Mouse (Mus musculus): ENCODE data around the gene Ptpn3.

The Ptpn3 gene

DNA sequence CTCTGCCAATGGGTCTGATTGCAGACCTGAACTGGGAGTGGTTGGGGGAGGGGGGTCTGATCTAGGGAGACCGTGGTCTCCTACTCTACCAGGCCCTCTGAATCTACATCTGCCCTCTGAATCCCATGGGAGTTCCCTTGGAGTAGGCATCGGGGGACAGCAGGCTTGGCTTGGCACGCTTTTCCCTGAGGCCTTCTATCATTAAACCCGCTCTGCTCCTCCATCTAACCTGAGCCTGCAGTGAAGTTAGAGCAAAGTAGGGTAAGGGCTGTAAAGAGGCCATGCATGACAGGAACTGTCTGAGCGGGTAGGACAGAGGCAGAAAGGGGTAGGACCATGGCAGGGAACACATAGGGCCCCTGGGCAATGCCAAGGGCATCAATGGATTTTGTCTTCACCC, 9.0 kb downstream of the Ptpn3 start:
- H3K4me3 ChIP-seq (replicated peaks; ENCODE audit: low read length): no peak overlapping the region
- no peak for TF ChIP-seq CTCF (conservative IDR thresholded peaks at IDR 0.05; ENCODE audit: low read length)
- TF ChIP-seq POU5F1 (IDR thresholded peaks at IDR 0.05; ENCODE audit: borderline replicate concordance, low read length): no peak
- no peak for TF ChIP-seq NANOG (IDR thresholded peaks at IDR 0.05; ENCODE audit: borderline replicate concordance, low read length)
- 0 out of 2 replicates have a peak, but pooled peaks cover 1% of the 10 kb centered on the region for H3K27me3 ChIP-seq (ENCODE audit: insufficient read depth, low read length)
- peaks cover 23% of the 10 kb centered on the region for H3K36me3 ChIP-seq (ENCODE audit: insufficient read depth, low read length)
- peaks cover 90% of the 10 kb centered on the region for H3K4me1 ChIP-seq (replicated peaks; ENCODE audit: low read depth, low read length)
- H3K9me3 ChIP-seq (ENCODE audit: low read length): no peaks in the 10 kb centered on the region

DNA sequence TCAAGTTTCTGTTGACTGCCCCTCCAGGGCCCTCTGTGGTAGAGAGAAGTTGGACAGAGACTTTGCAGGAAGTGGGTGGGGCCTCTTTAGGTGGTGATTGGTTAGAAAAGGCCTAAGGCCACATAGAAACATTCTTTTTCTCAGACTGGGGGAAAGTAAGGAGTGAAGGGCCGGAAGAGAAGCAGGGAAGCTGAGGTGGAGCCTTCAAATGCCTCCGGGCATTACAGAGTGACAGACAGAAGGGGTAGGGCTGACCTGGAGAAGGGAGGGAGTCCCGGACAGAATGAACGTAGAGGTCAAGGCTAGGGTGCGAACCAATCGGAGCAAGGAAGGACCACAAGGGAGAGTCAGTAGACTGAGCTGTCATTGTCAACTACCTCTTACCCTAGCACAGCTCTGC, 11.6 kb downstream of the Ptpn3 start:
- Histone ChIP-seq H3K36me3 (ENCODE audit: insufficient read depth, low read length) (peaks cover 7% of the 10 kb centered on the region; the same call in 1 of the 2 replicates), H3K9me3 (ENCODE audit: low read length) (no peaks in the 10 kb centered on the region), H3K4me1 (replicated peaks; ENCODE audit: low read depth, low read length) (peaks cover 81% of the 10 kb centered on the region), H3K4me3 (replicated peaks; ENCODE audit: low read length) (peak overlapping the region; percentile 43), H3K27me3 (ENCODE audit: insufficient read depth, low read length) (no peaks in the 10 kb centered on the region)
- TF ChIP-seq NANOG (IDR thresholded peaks at IDR 0.05; ENCODE audit: borderline replicate concordance, low read length) (no peak), CTCF (conservative IDR thresholded peaks at IDR 0.05; ENCODE audit: low read length) (no peak), POU5F1 (IDR thresholded peaks at IDR 0.05; ENCODE audit: borderline replicate concordance, low read length) (no peak)

DNA sequence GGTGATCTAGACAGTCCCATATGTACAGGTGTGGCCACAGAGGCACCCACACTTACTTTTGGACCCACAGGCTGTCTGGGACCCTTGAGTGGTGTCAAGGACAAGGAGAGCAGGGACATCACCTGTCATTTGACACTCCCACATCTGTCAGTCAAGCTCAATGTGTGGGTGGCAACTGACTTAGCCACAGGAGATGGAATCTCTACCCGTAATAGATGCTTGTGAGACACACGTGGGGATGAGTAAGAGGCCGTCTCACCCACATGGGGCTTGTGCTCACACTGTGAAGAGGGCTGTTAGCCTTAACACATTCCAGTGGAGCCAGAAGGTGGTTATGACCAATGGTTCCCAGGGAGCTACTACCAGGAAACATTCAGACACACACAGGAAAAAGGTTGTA, 13.8 kb downstream of the Ptpn3 start:
- Histone ChIP-seq H3K9me3 (ENCODE audit: low read length) (no peaks in the 10 kb centered on the region), H3K4me1 (replicated peaks; ENCODE audit: low read depth, low read length) (peaks cover 86% of the 10 kb centered on the region), H3K27me3 (ENCODE audit: insufficient read depth, low read length) (no peaks in the 10 kb centered on the region), H3K36me3 (ENCODE audit: insufficient read depth, low read length) (peaks cover 11% of the 10 kb centered on the region; the same call in 1 of the 2 replicates), H3K4me3 (replicated peaks; ENCODE audit: low read length) (no peak overlapping the region)
- TF ChIP-seq NANOG (IDR thresholded peaks at IDR 0.05; ENCODE audit: borderline replicate concordance, low read length): no peak

DNA sequence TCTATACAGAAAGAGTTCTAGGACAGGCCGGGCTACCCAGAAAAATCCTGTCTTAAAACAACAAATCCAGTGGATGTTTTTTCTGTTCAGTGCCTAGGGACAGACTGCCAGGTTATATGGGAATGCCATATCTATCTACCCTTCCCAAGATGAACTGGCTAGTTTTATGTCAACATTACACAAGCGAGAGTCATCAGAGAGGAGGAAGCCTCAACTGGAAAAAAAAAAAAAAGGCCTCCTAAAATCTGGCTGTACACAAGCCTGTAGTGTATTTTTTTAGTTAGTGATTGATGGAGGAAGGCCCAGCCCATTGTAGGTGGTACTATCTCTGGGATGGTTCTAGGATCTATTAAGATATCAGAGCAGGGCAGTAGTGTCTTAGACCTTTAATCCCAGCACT, 16.4 kb downstream of the Ptpn3 start:
- Histone ChIP-seq H3K27me3 (ENCODE audit: insufficient read depth, low read length) (no peaks in the 10 kb centered on the region), H3K4me1 (replicated peaks; ENCODE audit: low read depth, low read length) (peaks cover 91% of the 10 kb centered on the region), H3K36me3 (ENCODE audit: insufficient read depth, low read length) (0 out of 2 replicates have a peak, but pooled peaks cover 11% of the 10 kb centered on the region), H3K4me3 (replicated peaks; ENCODE audit: low read length) (no peak overlapping the region), H3K9me3 (ENCODE audit: low read length) (no peaks in the 10 kb centered on the region)
- TF ChIP-seq NANOG (IDR thresholded peaks at IDR 0.05; ENCODE audit: borderline replicate concordance, low read length): no peak
- TF ChIP-seq CTCF (conservative IDR thresholded peaks at IDR 0.05; ENCODE audit: low read length): no peak
- TF ChIP-seq POU5F1 (IDR thresholded peaks at IDR 0.05; ENCODE audit: borderline replicate concordance, low read length): no peak

DNA sequence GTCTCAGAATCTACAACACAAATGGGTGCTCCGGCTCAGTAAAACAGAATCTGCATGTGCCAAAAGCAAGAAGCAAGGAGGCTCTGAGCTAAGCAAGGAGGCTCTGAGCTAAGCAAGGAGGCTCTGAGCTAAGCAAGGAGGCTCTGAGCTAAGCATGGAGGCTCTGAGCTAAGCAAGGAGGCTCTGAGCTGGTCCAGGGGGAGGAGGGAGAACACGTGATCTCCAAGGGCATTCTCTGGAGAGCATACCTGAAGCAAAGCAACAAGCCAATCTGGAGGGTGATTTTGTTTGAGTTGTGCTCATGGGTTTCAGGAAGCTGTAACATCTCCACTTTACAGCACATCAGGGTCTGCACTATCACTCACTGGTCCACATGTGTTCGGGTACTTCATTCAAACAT, 18.4 kb downstream of the Ptpn3 start:
- Histone ChIP-seq H3K4me1 (replicated peaks; ENCODE audit: low read depth, low read length) (peaks cover 90% of the 10 kb centered on the region), H3K27me3 (ENCODE audit: insufficient read depth, low read length) (no peaks in the 10 kb centered on the region), H3K9me3 (ENCODE audit: low read length) (no peaks in the 10 kb centered on the region), H3K4me3 (replicated peaks; ENCODE audit: low read length) (no peak overlapping the region), H3K36me3 (ENCODE audit: insufficient read depth, low read length) (0 out of 2 replicates have a peak, but pooled peaks cover 11% of the 10 kb centered on the region)
- no peak for TF ChIP-seq CTCF (conservative IDR thresholded peaks at IDR 0.05; ENCODE audit: low read length)
- no peak for TF ChIP-seq POU5F1 (IDR thresholded peaks at IDR 0.05; ENCODE audit: borderline replicate concordance, low read length)
- TF ChIP-seq NANOG (IDR thresholded peaks at IDR 0.05; ENCODE audit: borderline replicate concordance, low read length): no peak

DNA sequence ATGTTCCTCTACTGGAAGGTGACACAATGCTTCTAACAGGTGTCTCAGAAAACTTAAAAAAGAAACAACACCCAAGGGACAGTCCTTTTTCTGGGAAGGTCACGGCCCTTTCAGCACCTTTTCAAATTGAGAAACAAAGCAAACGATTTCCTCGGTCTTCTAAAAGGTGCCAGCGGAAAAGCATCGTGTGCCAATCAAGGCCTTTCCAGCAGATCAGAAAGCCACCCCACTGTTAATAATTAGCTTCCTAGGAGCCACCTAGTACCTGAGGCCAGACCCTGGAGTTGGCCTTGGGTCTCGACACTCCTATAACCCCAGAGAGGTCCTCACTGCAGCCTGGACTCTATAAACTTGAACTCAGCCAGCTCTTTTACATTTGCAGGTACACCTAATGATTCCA, 19.0 kb downstream of the Ptpn3 start:
- TF ChIP-seq NANOG (IDR thresholded peaks at IDR 0.05; ENCODE audit: borderline replicate concordance, low read length) (peak; percentile 73), CTCF (conservative IDR thresholded peaks at IDR 0.05; ENCODE audit: low read length) (no peak)
- Histone ChIP-seq H3K9me3 (ENCODE audit: low read length) (no peaks in the 10 kb centered on the region), H3K27me3 (ENCODE audit: insufficient read depth, low read length) (no peaks in the 10 kb centered on the region), H3K36me3 (ENCODE audit: insufficient read depth, low read length) (0 out of 2 replicates have a peak, but pooled peaks cover 11% of the 10 kb centered on the region), H3K4me1 (replicated peaks; ENCODE audit: low read depth, low read length) (peaks cover 90% of the 10 kb centered on the region), H3K4me3 (replicated peaks; ENCODE audit: low read length) (no peak overlapping the region)

DNA sequence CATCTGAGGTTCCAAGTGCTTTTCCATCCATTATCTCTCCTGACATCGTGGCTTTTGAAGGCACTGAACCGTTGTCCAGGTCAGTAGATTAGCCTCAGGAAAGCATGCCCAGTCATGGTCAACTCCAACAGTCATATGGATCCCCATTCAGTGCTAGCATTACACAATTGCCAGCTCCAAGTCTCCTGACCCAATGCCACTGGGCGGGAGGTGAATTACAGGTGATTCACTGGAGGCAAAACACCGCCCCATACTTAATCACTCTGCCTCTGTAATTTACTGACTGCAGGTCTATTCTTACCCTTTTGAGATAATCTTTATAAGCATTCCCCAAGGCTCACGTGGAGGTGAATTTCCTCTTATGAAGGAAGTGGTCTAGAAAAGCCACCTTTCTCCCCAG, 19.5 kb downstream of the Ptpn3 start:
- Histone ChIP-seq H3K4me1 (replicated peaks; ENCODE audit: low read depth, low read length) (peaks cover 90% of the 10 kb centered on the region), H3K27me3 (ENCODE audit: insufficient read depth, low read length) (no peaks in the 10 kb centered on the region)

DNA sequence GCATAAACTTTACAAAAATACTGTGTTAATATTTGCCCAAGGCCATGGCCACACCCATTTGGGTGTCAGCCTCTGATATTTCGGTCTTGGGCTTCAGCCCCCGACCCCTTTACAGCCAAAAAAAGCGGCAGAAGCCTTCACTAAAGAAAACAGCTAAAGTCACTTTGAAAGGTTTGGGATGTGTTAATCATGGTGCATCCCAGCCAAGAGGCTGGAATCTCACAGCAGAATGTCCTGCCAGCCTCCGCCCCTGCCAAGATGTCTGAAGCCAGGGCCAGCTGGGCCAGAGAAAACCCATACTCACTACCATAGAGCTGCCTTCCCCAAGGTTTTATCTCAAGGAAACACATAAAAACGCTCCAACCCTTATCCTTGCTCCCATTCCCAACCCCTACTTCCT, 20.7 kb downstream of the Ptpn3 start:
- 0 out of 2 replicates have a peak, but pooled peaks cover 6% of the 10 kb centered on the region for H3K36me3 ChIP-seq (ENCODE audit: insufficient read depth, low read length)
- H3K27me3 ChIP-seq (ENCODE audit: insufficient read depth, low read length): no peaks in the 10 kb centered on the region
- TF ChIP-seq CTCF (conservative IDR thresholded peaks at IDR 0.05; ENCODE audit: low read length) (no peak), NANOG (IDR thresholded peaks at IDR 0.05; ENCODE audit: borderline replicate concordance, low read length) (no peak), POU5F1 (IDR thresholded peaks at IDR 0.05; ENCODE audit: borderline replicate concordance, low read length) (no peak)
- no peaks in the 10 kb centered on the region for H3K9me3 ChIP-seq (ENCODE audit: low read length)
- peak overlapping the region; percentile 60 for H3K4me3 ChIP-seq (replicated peaks; ENCODE audit: low read length)
- peaks cover 95% of the 10 kb centered on the region for H3K4me1 ChIP-seq (replicated peaks; ENCODE audit: low read depth, low read length)

More for the DNA sequence above, 19.5 kb downstream of the Ptpn3 start:
- 0 out of 2 replicates have a peak, but pooled peaks cover 9% of the 10 kb centered on the region for H3K36me3 ChIP-seq (ENCODE audit: insufficient read depth, low read length)
- H3K9me3 ChIP-seq (ENCODE audit: low read length): no peaks in the 10 kb centered on the region
- no peak for TF ChIP-seq POU5F1 (IDR thresholded peaks at IDR 0.05; ENCODE audit: borderline replicate concordance, low read length)
- TF ChIP-seq CTCF (conservative IDR thresholded peaks at IDR 0.05; ENCODE audit: low read length): no peak
- no peak for TF ChIP-seq NANOG (IDR thresholded peaks at IDR 0.05; ENCODE audit: borderline replicate concordance, low read length)
- no peak overlapping the region; the same call in 1 of the 2 replicates for H3K4me3 ChIP-seq (replicated peaks; ENCODE audit: low read length)

DNA sequence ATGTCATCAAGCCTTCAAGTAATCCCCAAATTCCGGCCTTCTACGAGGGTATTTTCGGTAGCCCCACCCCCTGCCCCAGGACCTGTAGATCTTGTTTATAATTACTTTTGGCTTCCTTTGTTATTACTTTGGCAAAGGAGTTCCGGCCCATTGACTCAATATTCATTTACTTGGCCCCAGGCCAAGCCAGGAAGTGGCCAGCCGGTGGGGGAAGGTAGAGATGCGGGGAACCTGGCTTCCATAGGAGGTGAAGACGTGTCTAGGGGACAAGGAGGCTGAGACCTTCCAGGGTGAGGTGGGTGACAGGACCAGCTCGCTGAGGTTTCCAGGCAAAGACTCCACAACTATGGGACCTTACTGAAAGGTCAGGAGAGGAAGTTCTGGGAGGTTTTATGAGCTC, 22.4 kb downstream of the Ptpn3 start:
- Histone ChIP-seq H3K4me1 (replicated peaks; ENCODE audit: low read depth, low read length) (peaks cover 95% of the 10 kb centered on the region), H3K27me3 (ENCODE audit: insufficient read depth, low read length) (no peaks in the 10 kb centered on the region), H3K36me3 (ENCODE audit: insufficient read depth, low read length) (no peaks in the 10 kb centered on the region), H3K4me3 (replicated peaks; ENCODE audit: low read length) (peak overlapping the region; percentile 60), H3K9me3 (ENCODE audit: low read length) (no peaks in the 10 kb centered on the region)
- TF ChIP-seq CTCF (conservative IDR thresholded peaks at IDR 0.05; ENCODE audit: low read length) (no peak), NANOG (IDR thresholded peaks at IDR 0.05; ENCODE audit: borderline replicate concordance, low read length) (peak; percentile 36; the same call in 1 of the 2 replicates), POU5F1 (IDR thresholded peaks at IDR 0.05; ENCODE audit: borderline replicate concordance, low read length) (no peak)

Data from E14TG2a.4 (cell line).